Mouse (Mus musculus) CD4-positive, CD25-positive, alpha-beta regulatory T cell, adult 2 months (primary cell): Measurements from ENCODE around the gene Slc35b3.

ENCODE experiments used
- DNase-seq: peaks from one replicate; pipeline ENCODE4 v3.0.0-alpha.2; 2012; ENCODE audit warnings: low read depth, low spot score

Gene Slc35b3

GRCm38 (mm10) chr13:38960063-38961050 is at the start of gene Slc35b3:
TSS of gene Slc35b3 (minus strand) at chr13:38960875.
- DNase-seq = peak; percentile 93

GRCm38 (mm10) chr13:39010280-39010679 is 49.6 kb upstream of the Slc35b3 start:
- DNase-seq = no peak

- no peak for DNase-seq
These were observed 42.6 kb upstream of the Slc35b3 start for GRCm38 (mm10) chr13:39003101-39003762.

GRCm38 (mm10) chr13:39002424-39002823 is 41.7 kb upstream of the Slc35b3 start:
- no peak for DNase-seq

- DNase-seq = no peak
These were observed 40.8 kb upstream of the Slc35b3 start for GRCm38 (mm10) chr13:39001434-39001833.

- no peak for DNase-seq
These were observed 38.3 kb upstream of the Slc35b3 start for GRCm38 (mm10) chr13:38998958-38999357.

GRCm38 (mm10) chr13:38992529-38992928 is 31.9 kb upstream of the Slc35b3 start:
- peak; percentile 9 for DNase-seq

- no peak for DNase-seq
These were observed 23.1 kb upstream of the Slc35b3 start for GRCm38 (mm10) chr13:38983751-38984150.

- peak; percentile 24 for DNase-seq
These were observed 20.2 kb upstream of the Slc35b3 start for GRCm38 (mm10) chr13:38980900-38981299.

- no peak for DNase-seq
These were observed 16.3 kb upstream of the Slc35b3 start for GRCm38 (mm10) chr13:38976978-38977377.

- no peak for DNase-seq
These were observed 15.2 kb upstream of the Slc35b3 start for GRCm38 (mm10) chr13:38975853-38976252.

GRCm38 (mm10) chr13:38972602-38973001 is 11.9 kb upstream of the Slc35b3 start:
- no peak for DNase-seq

- no peak for DNase-seq
These were observed 10.4 kb upstream of the Slc35b3 start for GRCm38 (mm10) chr13:38971047-38971446.

- DNase-seq = no peak
These were observed 6.8 kb upstream of the Slc35b3 start for GRCm38 (mm10) chr13:38967518-38967917.

GRCm38 (mm10) chr13:38966922-38967448 is 6.3 kb upstream of the Slc35b3 start:
- peak; percentile 20 for DNase-seq

GRCm38 (mm10) chr13:38962771-38963170 is 2.1 kb upstream of the Slc35b3 start:
- DNase-seq = no peak

- peak; percentile 25 for DNase-seq
These were observed 2.6 kb downstream of the Slc35b3 start for GRCm38 (mm10) chr13:38958037-38958436.

GRCm38 (mm10) chr13:38946296-38947012 is 14.2 kb downstream of the Slc35b3 start:
- DNase-seq = no peak

- DNase-seq = no peak
These were observed 14.9 kb downstream of the Slc35b3 start for GRCm38 (mm10) chr13:38945767-38946166.

GRCm38 (mm10) chr13:38944951-38945350 is 15.7 kb downstream of the Slc35b3 start:
- no peak for DNase-seq

GRCm38 (mm10) chr13:38941786-38942185 is 18.9 kb downstream of the Slc35b3 start:
- DNase-seq = no peak

GRCm38 (mm10) chr13:38941280-38941679 is 19.4 kb downstream of the Slc35b3 start:
- DNase-seq = no peak
